Mouse (Mus musculus): ENCODE results near the gene Lamb3. TPM values are rescaled to one million over a fixed set of nuclear protein-coding genes. Genes with fewer than 3 reads are reported as not detected.

Lamb3 gene
- polyA plus RNA-seq, 1 experiment from 2014 or later: 0.62 TPM

DNA sequence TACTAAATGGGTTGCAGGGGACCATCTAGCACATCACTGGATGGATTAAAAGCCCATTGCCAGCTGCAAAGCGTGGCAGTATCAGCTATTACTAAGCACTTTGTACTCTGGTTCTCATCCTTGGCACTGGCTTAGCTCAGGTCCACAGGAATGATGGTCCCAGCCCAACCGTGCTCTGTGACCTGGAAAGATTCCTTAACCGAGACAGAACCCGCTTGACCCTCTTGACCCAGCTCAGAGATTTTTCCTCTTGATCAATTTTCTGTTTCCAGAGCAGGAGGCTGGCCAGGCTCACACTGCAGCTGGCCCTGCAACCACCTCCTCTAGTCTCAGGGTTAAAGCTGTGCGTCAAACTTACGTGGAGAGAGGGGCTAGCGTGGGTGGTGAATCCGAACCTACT is 161.6 kb downstream of the Lamb3 start:
- Histone ChIP-seq H3K9me3 (no peaks in the 10 kb centered on the region), H3K27me3 (no peaks in the 10 kb centered on the region), H3K9ac (replicated peaks) (peak overlapping the region; percentile 77), H3K27ac (peak overlapping the region; percentile 76; the same call in 1 of the 2 replicates), H3K4me3 (replicated peaks) (peak overlapping the region; percentile 63), H3K4me1 (replicated peaks) (peaks cover 40% of the 10 kb centered on the region), H3K4me2 (replicated peaks) (peak overlapping the region; percentile 74), H3K36me3 (no peaks in the 10 kb centered on the region)
- no peak; the same call in 1 of the 2 replicates for ATAC-seq
- 16% methylated on average over 8 of the region's 8 CpGs for WGBS

DNA sequence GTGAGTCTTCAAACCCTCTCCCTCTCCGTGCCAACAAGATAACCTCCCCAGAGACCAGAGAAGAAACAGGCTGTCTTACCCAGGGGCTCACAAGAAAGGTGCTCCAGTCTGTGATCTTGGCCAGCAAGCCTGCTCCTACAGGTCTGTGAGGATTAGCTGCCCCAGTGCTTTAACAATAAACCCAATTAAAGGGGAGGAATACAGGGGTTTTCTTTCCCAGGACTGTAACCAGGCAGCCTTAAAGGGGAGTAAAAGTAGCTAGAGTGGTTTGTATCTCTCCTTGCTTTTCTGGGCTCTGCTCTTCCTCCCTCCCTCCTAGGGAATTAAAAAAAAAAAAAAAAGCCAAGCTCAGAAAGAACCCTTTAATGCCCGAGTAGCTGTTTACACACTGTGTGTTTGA is 162.6 kb downstream of the Lamb3 start, which contains the start of gene Camk1g:
Gene Camk1g, minus strand, starts transcription at position 203 of the 400 bp plus-strand sequence.
- peak within 1 kb of the TSS; percentile 77 for H3K9ac ChIP-seq (replicated peaks)
- 0% methylated on average over 2 of the region's 2 CpGs for WGBS
- ATAC-seq: peak; percentile 93
- no peaks in the 10 kb centered on the region for H3K36me3 ChIP-seq
- peaks cover 40% of the 10 kb centered on the region for H3K4me1 ChIP-seq (replicated peaks)
- peak within 1 kb of the TSS; percentile 74 for H3K4me2 ChIP-seq (replicated peaks)
- H3K9me3 ChIP-seq: no peaks in the 10 kb centered on the region
- H3K4me3 ChIP-seq (replicated peaks): peak within 1 kb of the TSS; percentile 63
- peak within 1 kb of the TSS; percentile 76 for H3K27ac ChIP-seq
- H3K27me3 ChIP-seq: no peaks in the 10 kb centered on the region

GRCm38 (mm10) chr1:193373906-193374413 is 166.5 kb downstream of the Lamb3 start:
- Histone ChIP-seq H3K27me3 (no peaks in the 10 kb centered on the region), H3K27ac (no peak overlapping the region), H3K4me1 (replicated peaks) (peaks cover 16% of the 10 kb centered on the region), H3K4me2 (replicated peaks) (no peak overlapping the region), H3K4me3 (replicated peaks) (no peak overlapping the region), H3K9me3 (no peaks in the 10 kb centered on the region), H3K36me3 (no peaks in the 10 kb centered on the region), H3K9ac (replicated peaks) (no peak overlapping the region)
- 83% methylated on average over 6 of the region's 6 CpGs for WGBS
- ATAC-seq: no peak

- peak; percentile 77 for ATAC-seq
- Histone ChIP-seq H3K4me1 (replicated peaks) (peaks cover 2% of the 10 kb centered on the region), H3K36me3 (no peaks in the 10 kb centered on the region), H3K9ac (replicated peaks) (no peak overlapping the region), H3K9me3 (no peaks in the 10 kb centered on the region), H3K27ac (no peak overlapping the region), H3K4me2 (replicated peaks) (no peak overlapping the region), H3K4me3 (replicated peaks) (no peak overlapping the region), H3K27me3 (no peaks in the 10 kb centered on the region)
- WGBS: 30% methylated on average over 4 of the region's 4 CpGs
These were observed 169.1 kb downstream of the Lamb3 start for GRCm38 (mm10) chr1:193376478-193377134.

GRCm38 (mm10) chr1:193379634-193380033 is 172.1 kb downstream of the Lamb3 start:
- Histone ChIP-seq H3K27ac (no peak overlapping the region), H3K4me2 (replicated peaks) (no peak overlapping the region), H3K9me3 (no peaks in the 10 kb centered on the region), H3K4me1 (replicated peaks) (peaks cover 16% of the 10 kb centered on the region), H3K4me3 (replicated peaks) (no peak overlapping the region), H3K9ac (replicated peaks) (no peak overlapping the region), H3K36me3 (no peaks in the 10 kb centered on the region), H3K27me3 (no peaks in the 10 kb centered on the region)
- ATAC-seq: no peak
- WGBS: 77% methylated on average over 6 of the region's 6 CpGs

DNA sequence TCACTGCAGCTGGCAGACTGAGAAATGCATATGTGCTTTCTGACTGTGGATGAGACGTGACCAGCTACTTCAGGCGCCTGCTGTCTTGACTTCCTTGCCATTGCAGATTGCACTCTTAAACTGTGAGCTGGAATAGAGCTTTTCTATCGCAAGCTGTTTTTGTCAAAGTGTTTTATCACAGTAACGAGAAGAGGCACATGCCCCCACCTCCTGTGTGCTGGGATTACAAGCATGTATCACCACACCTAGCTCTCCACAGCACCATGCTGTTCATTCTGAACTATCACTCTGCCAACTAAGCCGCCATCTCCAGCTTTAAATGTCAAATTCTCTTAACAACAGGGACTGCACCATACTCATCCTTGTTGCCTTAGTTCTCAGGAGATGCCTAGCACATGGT is 173.4 kb downstream of the Lamb3 start:
- Histone ChIP-seq H3K9ac (replicated peaks) (no peak overlapping the region), H3K4me1 (replicated peaks) (peaks cover 19% of the 10 kb centered on the region), H3K27me3 (no peaks in the 10 kb centered on the region), H3K4me3 (replicated peaks) (no peak overlapping the region), H3K27ac (no peak overlapping the region), H3K4me2 (replicated peaks) (no peak overlapping the region), H3K9me3 (no peaks in the 10 kb centered on the region), H3K36me3 (no peaks in the 10 kb centered on the region)
- no peak for ATAC-seq
- WGBS: 84% methylated on average over 5 of the region's 5 CpGs

- Histone ChIP-seq H3K27ac (no peak overlapping the region), H3K9ac (replicated peaks) (no peak overlapping the region), H3K36me3 (no peaks in the 10 kb centered on the region), H3K9me3 (no peaks in the 10 kb centered on the region), H3K27me3 (no peaks in the 10 kb centered on the region), H3K4me1 (replicated peaks) (peaks cover 27% of the 10 kb centered on the region), H3K4me2 (replicated peaks) (peak overlapping the region; percentile 35), H3K4me3 (replicated peaks) (peak overlapping the region; percentile 14; the same call in 1 of the 2 replicates)
- ATAC-seq: peak; percentile 15
- WGBS: 28% methylated on average over 11 of the region's 11 CpGs
These were observed 174.3 kb downstream of the Lamb3 start for GRCm38 (mm10) chr1:193381597-193382404.

GRCm38 (mm10) chr1:193382435-193382834 is 174.9 kb downstream of the Lamb3 start:
- H3K9ac ChIP-seq (replicated peaks): no peak overlapping the region
- no peaks in the 10 kb centered on the region for H3K36me3 ChIP-seq
- WGBS: under 1% methylated on average over 8 of the region's 8 CpGs
- peak; percentile 67 for ATAC-seq
- H3K4me2 ChIP-seq (replicated peaks): peak overlapping the region; percentile 35
- H3K27me3 ChIP-seq: 0 out of 2 replicates have a peak, but pooled peaks cover 3% of the 10 kb centered on the region
- peak overlapping the region; percentile 14 for H3K4me3 ChIP-seq (replicated peaks)
- peaks cover 34% of the 10 kb centered on the region for H3K4me1 ChIP-seq (replicated peaks)
- H3K9me3 ChIP-seq: no peaks in the 10 kb centered on the region
- no peak overlapping the region for H3K27ac ChIP-seq

DNA sequence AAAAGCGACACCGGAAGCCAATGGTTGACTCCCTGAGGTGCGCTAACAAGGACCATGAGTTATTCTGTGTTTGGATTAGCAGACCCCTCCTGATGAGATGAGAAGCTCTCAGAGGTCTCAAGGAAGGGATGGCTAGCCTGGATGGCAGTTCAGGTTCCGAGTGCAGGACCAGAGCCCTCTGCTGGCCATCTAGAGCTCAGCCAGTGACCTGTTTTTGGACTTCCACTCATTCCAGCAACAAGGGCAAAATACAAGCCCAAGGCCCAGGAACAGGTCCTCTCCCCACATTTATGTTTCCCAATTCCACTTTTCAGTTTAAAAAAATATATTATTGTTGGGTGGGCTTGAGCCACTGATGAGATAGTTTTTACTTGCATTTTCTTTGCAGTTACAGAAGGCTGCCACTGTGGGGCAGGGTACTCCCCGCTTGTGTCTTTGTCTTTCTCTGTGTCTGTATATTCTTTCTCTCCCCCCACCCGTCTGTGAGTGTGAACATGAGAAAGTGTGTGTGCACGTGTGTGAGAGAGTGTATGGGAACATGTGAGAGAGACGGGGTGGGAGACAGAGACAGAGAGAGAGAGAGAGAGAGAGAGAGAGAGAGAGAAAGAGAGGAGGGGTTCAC is 175.5 kb downstream of the Lamb3 start:
- Histone ChIP-seq H3K27me3 (0 out of 2 replicates have a peak, but pooled peaks cover 5% of the 10 kb centered on the region), H3K4me2 (replicated peaks) (peak overlapping the region; percentile 35), H3K9me3 (no peaks in the 10 kb centered on the region), H3K4me1 (replicated peaks) (peaks cover 34% of the 10 kb centered on the region), H3K9ac (replicated peaks) (no peak overlapping the region), H3K36me3 (no peaks in the 10 kb centered on the region), H3K4me3 (replicated peaks) (peak overlapping the region; percentile 14), H3K27ac (no peak overlapping the region)
- WGBS: 6% methylated on average over 8 of the region's 8 CpGs
- 0 out of 2 replicates have a peak, but pooled peaks have one; percentile 15 for ATAC-seq

DNA sequence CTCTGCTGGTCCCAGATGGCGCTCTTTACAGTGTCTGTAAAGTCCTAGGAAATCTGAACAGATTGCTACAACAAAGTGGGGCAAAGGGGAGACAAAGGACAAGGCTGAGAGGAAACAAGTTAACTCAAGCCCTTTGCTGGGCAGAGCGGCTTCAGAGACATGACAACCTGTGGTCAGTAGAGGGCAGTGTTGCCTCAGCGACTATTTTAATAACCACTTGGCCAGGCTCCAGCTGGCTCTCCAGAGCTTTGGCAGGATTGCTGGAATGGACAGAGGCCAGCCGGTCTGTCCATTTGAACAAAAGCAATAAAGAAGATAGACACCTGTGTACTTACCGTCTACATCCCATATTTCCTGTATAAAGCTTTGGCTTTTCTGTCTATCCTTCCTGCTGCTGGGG is 178.6 kb downstream of the Lamb3 start:
- 0% methylated on average over 5 of the region's 5 CpGs for WGBS
- Histone ChIP-seq H3K4me2 (replicated peaks) (no peak overlapping the region), H3K9ac (replicated peaks) (no peak overlapping the region), H3K27me3 (0 out of 2 replicates have a peak, but pooled peaks cover 5% of the 10 kb centered on the region), H3K27ac (peak overlapping the region; percentile 63), H3K4me1 (replicated peaks) (peaks cover 63% of the 10 kb centered on the region), H3K36me3 (no peaks in the 10 kb centered on the region), H3K4me3 (replicated peaks) (no peak overlapping the region), H3K9me3 (no peaks in the 10 kb centered on the region)
- ATAC-seq: peak; percentile 6

- Histone ChIP-seq H3K4me1 (replicated peaks) (peaks cover 55% of the 10 kb centered on the region), H3K4me2 (replicated peaks) (no peak overlapping the region), H3K36me3 (no peaks in the 10 kb centered on the region), H3K9me3 (no peaks in the 10 kb centered on the region), H3K9ac (replicated peaks) (no peak overlapping the region), H3K4me3 (replicated peaks) (no peak overlapping the region), H3K27ac (no peak overlapping the region), H3K27me3 (0 out of 2 replicates have a peak, but pooled peaks cover 5% of the 10 kb centered on the region)
- WGBS: 48% methylated on average over 2 of the region's 2 CpGs
- ATAC-seq: no peak
These were observed 179.7 kb downstream of the Lamb3 start for GRCm38 (mm10) chr1:193387241-193387640.

Measured in midbrain, embryonic 13.5 days (tissue).